Mouse (Mus musculus): ENCODE results near the gene Ostf1. TPM values are rescaled to one million over a fixed set of nuclear protein-coding genes. Genes with fewer than 3 reads are reported as not detected.

Ostf1 gene
- polyA plus RNA-seq, 1 experiment, result 119 TPM

- Histone ChIP-seq H3K79me2 (ENCODE audit: control insufficient read depth, insufficient read depth) (no peaks in the 10 kb centered on the region), H3K36me3 (ENCODE audit: control insufficient read depth, insufficient read depth) (no peaks in the 10 kb centered on the region), H3K4me2 (ENCODE audit: low read depth) (no peak overlapping the region), H3K4me3 (no peak overlapping the region), H3K27me3 (ENCODE audit: control insufficient read depth, insufficient read depth, insufficient read length) (no peaks in the 10 kb centered on the region), H3ac (ENCODE audit: control insufficient read depth, insufficient read length) (no peak overlapping the region)
- TF ChIP-seq TCF12 (IDR thresholded peaks at IDR 0.05; ENCODE audit: insufficient read depth, poor library complexity, severe bottlenecking), result no peak
- TF ChIP-seq MYOG (IDR thresholded peaks at IDR 0.05; ENCODE audit: control insufficient read depth in 1 of 3, insufficient read depth in 1 of 3, insufficient read length in 2 of 3, low read depth in 2 of 3), result no peak
- no peak for TF ChIP-seq REST (IDR thresholded peaks at IDR 0.05; ENCODE audit: insufficient read depth, insufficient read length)
- TF ChIP-seq MAX (IDR thresholded peaks at IDR 0.05; ENCODE audit: low read depth), result no peak
- no peak for TF ChIP-seq TCF3 (IDR thresholded peaks at IDR 0.05; ENCODE audit: insufficient read length, low read depth)
- no peak for TF ChIP-seq POLR2A (IDR thresholded peaks at IDR 0.05; ENCODE audit: insufficient read length, low read depth)
- TF ChIP-seq USF1 (IDR thresholded peaks at IDR 0.05; ENCODE audit: low read depth), result no peak
- no peak for TF ChIP-seq SRF (IDR thresholded peaks at IDR 0.05; ENCODE audit: control insufficient read depth, insufficient read length, low read depth)
- TF ChIP-seq CEBPB (IDR thresholded peaks at IDR 0.05; ENCODE audit: insufficient read depth, poor library complexity, severe bottlenecking), result no peak
- no peak for TF ChIP-seq POLR2AphosphoS2 (IDR thresholded peaks at IDR 0.05; ENCODE audit: insufficient read length, low read depth)
- TF ChIP-seq E2F4 (IDR thresholded peaks at IDR 0.05; ENCODE audit: insufficient read depth), result no peak
- no peak for TF ChIP-seq MYOD1 (IDR thresholded peaks at IDR 0.05; ENCODE audit: control insufficient read depth in 1 of 3, insufficient read length in 2 of 3, low read depth in 2 of 3)
Observed at GRCm38 (mm10) chr19:18569496-18569895, 62.1 kb downstream of the Ostf1 start.

- Histone ChIP-seq H3K4me3 (no peak overlapping the region), H3K4me2 (ENCODE audit: low read depth) (no peak overlapping the region), H3K79me2 (ENCODE audit: control insufficient read depth, insufficient read depth) (no peaks in the 10 kb centered on the region), H3K36me3 (ENCODE audit: control insufficient read depth, insufficient read depth) (no peaks in the 10 kb centered on the region), H3ac (ENCODE audit: control insufficient read depth, insufficient read length) (no peak overlapping the region), H3K27me3 (ENCODE audit: control insufficient read depth, insufficient read depth, insufficient read length) (no peaks in the 10 kb centered on the region)
- no peak for TF ChIP-seq POLR2AphosphoS2 (IDR thresholded peaks at IDR 0.05; ENCODE audit: insufficient read length, low read depth)
- no peak for TF ChIP-seq MYOD1 (IDR thresholded peaks at IDR 0.05; ENCODE audit: control insufficient read depth in 1 of 3, insufficient read length in 2 of 3, low read depth in 2 of 3)
- TF ChIP-seq TCF3 (IDR thresholded peaks at IDR 0.05; ENCODE audit: insufficient read length, low read depth), result no peak
- TF ChIP-seq MYOG (IDR thresholded peaks at IDR 0.05; ENCODE audit: control insufficient read depth in 1 of 3, insufficient read depth in 1 of 3, insufficient read length in 2 of 3, low read depth in 2 of 3), result no peak
- no peak for TF ChIP-seq POLR2A (IDR thresholded peaks at IDR 0.05; ENCODE audit: insufficient read length, low read depth)
- TF ChIP-seq E2F4 (IDR thresholded peaks at IDR 0.05; ENCODE audit: insufficient read depth), result no peak
- no peak for TF ChIP-seq MAX (IDR thresholded peaks at IDR 0.05; ENCODE audit: low read depth)
Observed at GRCm38 (mm10) chr19:18568828-18569430, 62.7 kb downstream of the Ostf1 start.

GRCm38 (mm10) chr19:18567936-18568827 is 63.4 kb downstream of the Ostf1 start:
- Histone ChIP-seq H3K4me2 (ENCODE audit: low read depth) (no peak overlapping the region), H3ac (ENCODE audit: control insufficient read depth, insufficient read length) (no peak overlapping the region), H3K27me3 (ENCODE audit: control insufficient read depth, insufficient read depth, insufficient read length) (no peaks in the 10 kb centered on the region), H3K36me3 (ENCODE audit: control insufficient read depth, insufficient read depth) (no peaks in the 10 kb centered on the region), H3K4me3 (no peak overlapping the region), H3K79me2 (ENCODE audit: control insufficient read depth, insufficient read depth) (no peaks in the 10 kb centered on the region)
- TF ChIP-seq REST (IDR thresholded peaks at IDR 0.05; ENCODE audit: insufficient read depth, insufficient read length) (no peak), MYOD1 (IDR thresholded peaks at IDR 0.05; ENCODE audit: control insufficient read depth in 1 of 3, insufficient read length in 2 of 3, low read depth in 2 of 3) (no peak), MAX (IDR thresholded peaks at IDR 0.05; ENCODE audit: low read depth) (no peak), USF1 (IDR thresholded peaks at IDR 0.05; ENCODE audit: low read depth) (no peak), MYOG (IDR thresholded peaks at IDR 0.05; ENCODE audit: control insufficient read depth in 1 of 3, insufficient read depth in 1 of 3, insufficient read length in 2 of 3, low read depth in 2 of 3) (no peak), SRF (IDR thresholded peaks at IDR 0.05; ENCODE audit: control insufficient read depth, insufficient read length, low read depth) (no peak), TCF3 (IDR thresholded peaks at IDR 0.05; ENCODE audit: insufficient read length, low read depth) (no peak), CEBPB (IDR thresholded peaks at IDR 0.05; ENCODE audit: insufficient read depth, poor library complexity, severe bottlenecking) (no peak), TCF12 (IDR thresholded peaks at IDR 0.05; ENCODE audit: insufficient read depth, poor library complexity, severe bottlenecking) (no peak), POLR2A (IDR thresholded peaks at IDR 0.05; ENCODE audit: insufficient read length, low read depth) (no peak), E2F4 (IDR thresholded peaks at IDR 0.05; ENCODE audit: insufficient read depth) (no peak), POLR2AphosphoS2 (IDR thresholded peaks at IDR 0.05; ENCODE audit: insufficient read length, low read depth) (no peak)

- Histone ChIP-seq H3K4me3 (no peak overlapping the region), H3ac (ENCODE audit: control insufficient read depth, insufficient read length) (no peak overlapping the region), H3K4me2 (ENCODE audit: low read depth) (no peak overlapping the region), H3K27me3 (ENCODE audit: control insufficient read depth, insufficient read depth, insufficient read length) (no peaks in the 10 kb centered on the region), H3K36me3 (ENCODE audit: control insufficient read depth, insufficient read depth) (no peaks in the 10 kb centered on the region), H3K79me2 (ENCODE audit: control insufficient read depth, insufficient read depth) (no peaks in the 10 kb centered on the region)
- TF ChIP-seq USF1 (IDR thresholded peaks at IDR 0.05; ENCODE audit: low read depth) (no peak), POLR2AphosphoS2 (IDR thresholded peaks at IDR 0.05; ENCODE audit: insufficient read length, low read depth) (no peak), MYOD1 (IDR thresholded peaks at IDR 0.05; ENCODE audit: control insufficient read depth in 1 of 3, insufficient read length in 2 of 3, low read depth in 2 of 3) (no peak), TCF3 (IDR thresholded peaks at IDR 0.05; ENCODE audit: insufficient read length, low read depth) (no peak), REST (IDR thresholded peaks at IDR 0.05; ENCODE audit: insufficient read depth, insufficient read length) (no peak), E2F4 (IDR thresholded peaks at IDR 0.05; ENCODE audit: insufficient read depth) (no peak), SRF (IDR thresholded peaks at IDR 0.05; ENCODE audit: control insufficient read depth, insufficient read length, low read depth) (no peak), CEBPB (IDR thresholded peaks at IDR 0.05; ENCODE audit: insufficient read depth, poor library complexity, severe bottlenecking) (no peak), MAX (IDR thresholded peaks at IDR 0.05; ENCODE audit: low read depth) (no peak), POLR2A (IDR thresholded peaks at IDR 0.05; ENCODE audit: insufficient read length, low read depth) (no peak), TCF12 (IDR thresholded peaks at IDR 0.05; ENCODE audit: insufficient read depth, poor library complexity, severe bottlenecking) (no peak), MYOG (IDR thresholded peaks at IDR 0.05; ENCODE audit: control insufficient read depth in 1 of 3, insufficient read depth in 1 of 3, insufficient read length in 2 of 3, low read depth in 2 of 3) (no peak)
Observed at GRCm38 (mm10) chr19:18567501-18567900, 64.1 kb downstream of the Ostf1 start.
